Mouse (Mus musculus) myocyte (in vitro differentiated cells): ENCODE results near the gene 6430548M08Rik.
A peak's percentile ranks its signal among the peaks of the same experiment; 100 is the strongest.

Experiments
- CEBPB ChIP-seq: IDR thresholded peaks from 2 replicates; pipeline ENCODE4 v1.6.1; 2011; ENCODE audit warnings: mild to moderate bottlenecking, moderate library complexity; ENCODE audit not compliant: poor library complexity, insufficient read depth, severe bottlenecking
- E2F4 ChIP-seq: IDR thresholded peaks from one replicate; pipeline ENCODE4 v1.6.1; 2011; ENCODE audit warnings: mild to moderate bottlenecking, control low read depth, moderate library complexity; ENCODE audit not compliant: insufficient read depth
- MAX ChIP-seq: IDR thresholded peaks from one replicate; pipeline ENCODE4 v1.6.1; 2011; ENCODE audit warnings: low read depth, mild to moderate bottlenecking, control low read depth
- MYOD1 ChIP-seq, 3 experiments: IDR thresholded peaks; one replicate each; pipeline ENCODE4 v1.6.1; 2011; ENCODE audit warnings: control low read depth in 2 of 3, low read depth in 2 of 3, mild to moderate bottlenecking in 2 of 3, moderate library complexity in 1 of 3; ENCODE audit not compliant: insufficient read length in 2 of 3, control insufficient read depth in 1 of 3
- MYOG ChIP-seq, 3 experiments: IDR thresholded peaks; one replicate each; pipeline ENCODE4 v1.6.1; 2011; ENCODE audit warnings: control low read depth in 2 of 3, low read depth in 2 of 3, mild to moderate bottlenecking in 2 of 3; ENCODE audit not compliant: insufficient read length in 2 of 3, control insufficient read depth in 1 of 3, insufficient read depth in 1 of 3
- POLR2A ChIP-seq: IDR thresholded peaks from one replicate; pipeline ENCODE4 v1.6.1; 2011; ENCODE audit warnings: low read depth, mild to moderate bottlenecking, control low read depth, moderate library complexity; ENCODE audit not compliant: insufficient read length
- REST ChIP-seq: IDR thresholded peaks from one replicate; pipeline ENCODE4 v1.6.1; 2011; ENCODE audit warnings: mild to moderate bottlenecking, control low read depth, moderate library complexity; ENCODE audit not compliant: insufficient read depth, insufficient read length
- TCF12 ChIP-seq: IDR thresholded peaks from one replicate; pipeline ENCODE4 v1.6.1; 2011; ENCODE audit warnings: mild to moderate bottlenecking, control low read depth; ENCODE audit not compliant: poor library complexity, insufficient read depth, severe bottlenecking
- USF1 ChIP-seq: IDR thresholded peaks from one replicate; pipeline ENCODE4 v1.6.1; 2011; ENCODE audit warnings: low read depth, mild to moderate bottlenecking, control low read depth, moderate library complexity

GRCm38 (mm10) chr8:120067936-120068668, 45.9 kb upstream of the 6430548M08Rik start:
- TF ChIP-seq POLR2A = no peak
- TF ChIP-seq USF1 = no peak
- no peak for TF ChIP-seq REST
- no peak for TF ChIP-seq CEBPB
- TF ChIP-seq E2F4 = no peak
- TF ChIP-seq MYOG (IDR thresholded peaks at IDR 0.05; ENCODE audit: control insufficient read depth in 1 of 3, insufficient read depth in 1 of 3, insufficient read length in 2 of 3, low read depth in 2 of 3) = peak in 1 of 3 experiments; percentile 19
- TF ChIP-seq TCF12 = no peak
- TF ChIP-seq MAX = no peak
- TF ChIP-seq MYOD1 (IDR thresholded peaks at IDR 0.05; ENCODE audit: control insufficient read depth in 1 of 3, insufficient read length in 2 of 3, low read depth in 2 of 3) = peak; percentile 29 to 63 (median 49)
